Mouse (Mus musculus) thymus, adult 18-20 months (tissue): ENCODE measurements around the gene Hacd1.

Source experiments
- DNase-seq, 2 experiments: peaks; one replicate each; pipeline ENCODE4 v3.0.0; 2022; ENCODE audit warnings: mixed read lengths in 2 of 2

Hacd1 gene

GRCm38 (mm10) chr2:14055566-14056331 lies at the start of gene Hacd1:
Gene Hacd1, minus strand, starts transcription at chr2:14056135.
- peak; percentile 72 to 74 for DNase-seq

GRCm38 (mm10) chr2:14103924-14104323 lies 48.0 kb upstream of the Hacd1 start:
- no peak for DNase-seq

GRCm38 (mm10) chr2:14102603-14103002 lies 46.7 kb upstream of the Hacd1 start:
- DNase-seq = no peak

GRCm38 (mm10) chr2:14100533-14100932 lies 44.6 kb upstream of the Hacd1 start:
- no peak for DNase-seq

GRCm38 (mm10) chr2:14078527-14078926 lies 22.6 kb upstream of the Hacd1 start:
- peak; percentile 40 to 53 for DNase-seq

GRCm38 (mm10) chr2:14074221-14074901 lies 18.4 kb upstream of the Hacd1 start:
- no peak for DNase-seq

- DNase-seq = peak; percentile 84 to 85
Measured at GRCm38 (mm10) chr2:14073362-14074220, 17.7 kb upstream of the Hacd1 start, which contains the start of gene Stam. Gene Stam, plus strand, starts transcription at chr2:14074098.

- DNase-seq = no peak
Measured at GRCm38 (mm10) chr2:14073008-14073361, 17.1 kb upstream of the Hacd1 start.

GRCm38 (mm10) chr2:14070466-14070865 lies 14.5 kb upstream of the Hacd1 start:
- DNase-seq = no peak

- DNase-seq = no peak
Measured at GRCm38 (mm10) chr2:14069027-14069426, 13.1 kb upstream of the Hacd1 start.

GRCm38 (mm10) chr2:14065704-14066650 lies 10.0 kb upstream of the Hacd1 start:
- DNase-seq = no peak

GRCm38 (mm10) chr2:14055168-14055565 lies 768 bp downstream of the Hacd1 start:
- no peak for DNase-seq

GRCm38 (mm10) chr2:14054716-14055115 lies 1.2 kb downstream of the Hacd1 start:
- DNase-seq = no peak

- DNase-seq = no peak
Measured at GRCm38 (mm10) chr2:14054163-14054562, 1.8 kb downstream of the Hacd1 start.

- no peak for DNase-seq
Measured at GRCm38 (mm10) chr2:14053618-14054017, 2.3 kb downstream of the Hacd1 start.

GRCm38 (mm10) chr2:14048808-14049207 lies 7.1 kb downstream of the Hacd1 start:
- no peak for DNase-seq

- DNase-seq = peak; percentile 13 to 16
Measured at GRCm38 (mm10) chr2:14048381-14048780, 7.6 kb downstream of the Hacd1 start.

- no peak for DNase-seq
Measured at GRCm38 (mm10) chr2:14043577-14044170, 12.3 kb downstream of the Hacd1 start.

GRCm38 (mm10) chr2:14043011-14043410 lies 12.9 kb downstream of the Hacd1 start:
- DNase-seq = no peak

- DNase-seq = no peak
Measured at GRCm38 (mm10) chr2:14041249-14041648, 14.7 kb downstream of the Hacd1 start.

GRCm38 (mm10) chr2:14019228-14019627 lies 36.7 kb downstream of the Hacd1 start:
- no peak for DNase-seq

- no peak for DNase-seq
Measured at GRCm38 (mm10) chr2:14005121-14005520, 50.8 kb downstream of the Hacd1 start.
